Mouse (Mus musculus) brain, embryonic 14.5 days (tissue): Measurements from ENCODE around the gene Itpr1.

Experiments
- CTCF ChIP-seq: fragments of 200-500 bp; IDR thresholded peaks from 2 replicates; pipeline ENCODE4 v1.5.1; 2012; ENCODE audit warnings: inconsistent platforms, mild to moderate bottlenecking, moderate library complexity, borderline replicate concordance; ENCODE audit not compliant: insufficient read depth, insufficient read length; ENCODE audit errors: extremely low read depth
- POLR2A ChIP-seq: fragments of 200-500 bp; IDR thresholded peaks from 2 replicates; pipeline ENCODE4 v1.6.1; 2012; ENCODE audit warnings: mild to moderate bottlenecking, inconsistent platforms, borderline replicate concordance; ENCODE audit not compliant: poor library complexity, insufficient read depth, insufficient read length, severe bottlenecking; ENCODE audit errors: extremely low read depth

DNA sequence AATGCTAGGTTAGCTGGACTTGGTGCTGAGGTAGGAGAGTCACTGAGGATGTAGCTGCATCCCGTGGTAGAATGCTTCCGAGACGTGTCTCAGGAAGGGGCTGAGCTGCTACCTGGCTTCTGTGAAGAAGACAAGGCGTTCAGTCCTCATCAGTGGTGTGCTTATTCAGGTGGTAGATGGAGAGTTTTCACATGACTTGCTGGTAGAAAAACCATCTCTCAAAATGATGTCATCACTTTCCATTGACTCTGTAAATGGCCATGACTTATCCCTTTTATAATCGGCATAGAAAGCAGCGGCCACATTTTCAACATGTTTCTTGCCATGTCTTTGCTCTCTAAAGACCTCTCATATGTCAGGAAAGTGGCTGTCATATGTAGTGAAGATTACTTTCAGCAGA is 123.6 kb downstream of the Itpr1 start:
- TF ChIP-seq CTCF (no peak), POLR2A (no peak)
